Mouse (Mus musculus): ENCODE measurements around the gene Grsf1.

DNA sequence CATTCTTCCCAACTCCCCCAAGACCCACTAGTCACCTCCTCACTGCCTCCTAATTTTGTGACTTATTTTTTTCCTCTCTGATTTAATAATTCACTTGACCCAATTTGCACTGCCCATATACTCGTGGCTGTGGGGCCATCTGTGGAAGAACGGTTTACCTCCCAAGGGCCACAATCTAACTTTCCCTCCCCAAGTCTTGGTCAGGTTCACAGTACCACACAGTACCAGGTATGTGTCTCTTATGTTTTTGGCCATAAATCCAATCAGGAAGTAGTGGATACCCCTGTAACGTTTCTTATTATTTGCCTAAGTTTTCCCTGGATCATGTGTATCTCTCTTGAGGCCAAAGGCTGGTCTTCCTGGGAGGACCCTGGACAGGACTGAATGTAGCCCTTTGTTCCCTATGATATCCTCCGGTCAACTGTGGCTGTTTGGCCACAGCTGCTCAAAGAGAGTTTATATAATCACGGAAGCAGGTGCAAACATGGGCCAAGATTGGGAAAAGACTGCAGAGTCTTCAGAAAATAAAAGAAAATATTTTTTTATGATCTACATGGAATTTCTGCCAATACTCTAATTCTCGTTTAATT, 15.6 kb upstream of the Grsf1 start:
- TF ChIP-seq POLR2A (IDR thresholded peaks at IDR 0.05; ENCODE audit: control insufficient read depth, extremely low read depth, insufficient read depth, low read length, poor library complexity) (no peak), CTCF (IDR thresholded peaks at IDR 0.05; ENCODE audit: borderline replicate concordance, control insufficient read depth, extremely low read depth, insufficient read depth, low read length, poor library complexity) (no peak)
